Mouse (Mus musculus): ENCODE data around the gene Kcnd1. TPM values are rescaled to one million over a fixed set of nuclear protein-coding genes. Genes with fewer than 3 reads are reported as not detected.

Gene Kcnd1
- polyA plus RNA-seq, 1 experiment from 2014 or later = 3.8 TPM

- Histone ChIP-seq H3K27ac (ENCODE audit: low read length) (no peak overlapping the region), H3K4me3 (ENCODE audit: low read depth, low read length) (no peak overlapping the region), H3K9me3 (replicated peaks; ENCODE audit: control insufficient read depth, low read length, poor library complexity, severe bottlenecking) (no peaks in the 10 kb centered on the region), H3K9ac (ENCODE audit: low read depth, low read length) (no peak overlapping the region), H3K36me3 (ENCODE audit: control insufficient read depth, insufficient read depth, low read length) (peaks cover 3% of the 10 kb centered on the region; the same call in 1 of the 2 replicates), H3K27me3 (ENCODE audit: control insufficient read depth, insufficient read depth, low read depth, low read length) (no peaks in the 10 kb centered on the region), H3K4me2 (ENCODE audit: low read length) (no peak overlapping the region), H3K4me1 (ENCODE audit: control insufficient read depth, insufficient read depth, low read length) (no peaks in the 10 kb centered on the region)
- WGBS = 38% methylated on average over 2 of the region's 2 CpGs
- ATAC-seq = no peak
Measured at GRCm38 (mm10) chrX:7868506-7868905, 46.4 kb downstream of the Kcnd1 start.

GRCm38 (mm10) chrX:7869826-7870225 lies 47.7 kb downstream of the Kcnd1 start:
- WGBS = 27% methylated on average over 3 of the region's 3 CpGs
- ATAC-seq = no peak
- Histone ChIP-seq H3K4me3 (ENCODE audit: low read depth, low read length) (no peak overlapping the region), H3K9me3 (replicated peaks; ENCODE audit: control insufficient read depth, low read length, poor library complexity, severe bottlenecking) (no peaks in the 10 kb centered on the region), H3K4me1 (ENCODE audit: control insufficient read depth, insufficient read depth, low read length) (no peaks in the 10 kb centered on the region), H3K27ac (ENCODE audit: low read length) (no peak overlapping the region), H3K27me3 (ENCODE audit: control insufficient read depth, insufficient read depth, low read depth, low read length) (no peaks in the 10 kb centered on the region), H3K4me2 (ENCODE audit: low read length) (no peak overlapping the region), H3K36me3 (ENCODE audit: control insufficient read depth, insufficient read depth, low read length) (peaks cover 5% of the 10 kb centered on the region), H3K9ac (ENCODE audit: low read depth, low read length) (no peak overlapping the region)

GRCm38 (mm10) chrX:7878007-7878419 lies 55.9 kb downstream of the Kcnd1 start, which contains the start of gene Pim2:
TSS of gene Pim2 (plus strand) at chrX:7878262.
- WGBS = 9% methylated on average over 36 of the region's 38 CpGs

GRCm38 (mm10) chrX:7878495-7878894 lies 56.4 kb downstream of the Kcnd1 start:
- peak overlapping the region; percentile 59 for H3K4me2 ChIP-seq (ENCODE audit: low read length)
- ATAC-seq = peak; percentile 52
- WGBS = 22% methylated on average over 21 of the region's 21 CpGs
- H3K36me3 ChIP-seq (ENCODE audit: control insufficient read depth, insufficient read depth, low read length) = peaks cover 2% of the 10 kb centered on the region; the same call in 1 of the 2 replicates
- no peaks in the 10 kb centered on the region for H3K27me3 ChIP-seq (ENCODE audit: control insufficient read depth, insufficient read depth, low read depth, low read length)
- peak overlapping the region; percentile 52 for H3K4me3 ChIP-seq (ENCODE audit: low read depth, low read length)
- H3K9me3 ChIP-seq (replicated peaks; ENCODE audit: control insufficient read depth, low read length, poor library complexity, severe bottlenecking) = no peaks in the 10 kb centered on the region
- H3K27ac ChIP-seq (ENCODE audit: low read length) = peak overlapping the region; percentile 76
- H3K9ac ChIP-seq (ENCODE audit: low read depth, low read length) = peak overlapping the region; percentile 68
- H3K4me1 ChIP-seq (ENCODE audit: control insufficient read depth, insufficient read depth, low read length) = peaks cover 5% of the 10 kb centered on the region

More at GRCm38 (mm10) chrX:7878007-7878419, 55.9 kb downstream of the Kcnd1 start, which contains the start of gene Pim2:
- H3K27me3 ChIP-seq (ENCODE audit: control insufficient read depth, insufficient read depth, low read depth, low read length) = no peaks in the 10 kb centered on the region
- no peaks in the 10 kb centered on the region for H3K9me3 ChIP-seq (replicated peaks; ENCODE audit: control insufficient read depth, low read length, poor library complexity, severe bottlenecking)
- H3K9ac ChIP-seq (ENCODE audit: low read depth, low read length) = peak within 1 kb of the TSS; percentile 68
- peaks cover 3% of the 10 kb centered on the region; the same call in 1 of the 2 replicates for H3K4me1 ChIP-seq (ENCODE audit: control insufficient read depth, insufficient read depth, low read length)
- peak within 1 kb of the TSS; percentile 52 for H3K4me3 ChIP-seq (ENCODE audit: low read depth, low read length)
- H3K4me2 ChIP-seq (ENCODE audit: low read length) = peak within 1 kb of the TSS; percentile 59
- peaks cover 2% of the 10 kb centered on the region; the same call in 1 of the 2 replicates for H3K36me3 ChIP-seq (ENCODE audit: control insufficient read depth, insufficient read depth, low read length)
- ATAC-seq = peak; percentile 91
- H3K27ac ChIP-seq (ENCODE audit: low read length) = peak within 1 kb of the TSS; percentile 76

GRCm38 (mm10) chrX:7879819-7880218 lies 57.7 kb downstream of the Kcnd1 start:
- Histone ChIP-seq H3K27ac (ENCODE audit: low read length) (peak overlapping the region; percentile 31), H3K27me3 (ENCODE audit: control insufficient read depth, insufficient read depth, low read depth, low read length) (no peaks in the 10 kb centered on the region), H3K9ac (ENCODE audit: low read depth, low read length) (0 out of 2 replicates have a peak overlapping the region, but pooled peaks have one; percentile 68), H3K36me3 (ENCODE audit: control insufficient read depth, insufficient read depth, low read length) (no peaks in the 10 kb centered on the region), H3K9me3 (replicated peaks; ENCODE audit: control insufficient read depth, low read length, poor library complexity, severe bottlenecking) (no peaks in the 10 kb centered on the region), H3K4me1 (ENCODE audit: control insufficient read depth, insufficient read depth, low read length) (peaks cover 6% of the 10 kb centered on the region), H3K4me3 (ENCODE audit: low read depth, low read length) (peak overlapping the region; percentile 52), H3K4me2 (ENCODE audit: low read length) (peak overlapping the region; percentile 59)
- ATAC-seq = peak; percentile 54
- WGBS = 18% methylated on average over 11 of the region's 11 CpGs

GRCm38 (mm10) chrX:7883841-7884567 lies 61.9 kb downstream of the Kcnd1 start, which contains the start of gene Slc35a2:
TSS of gene Slc35a2 (plus strand) at chrX:7884028.
- Histone ChIP-seq H3K4me3 (ENCODE audit: low read depth, low read length) (peak within 1 kb of the TSS; percentile 55), H3K36me3 (ENCODE audit: control insufficient read depth, insufficient read depth, low read length) (no peaks in the 10 kb centered on the region), H3K27ac (ENCODE audit: low read length) (peak within 1 kb of the TSS; percentile 89), H3K4me2 (ENCODE audit: low read length) (peak within 1 kb of the TSS; percentile 71), H3K9ac (ENCODE audit: low read depth, low read length) (peak within 1 kb of the TSS; percentile 60), H3K4me1 (ENCODE audit: control insufficient read depth, insufficient read depth, low read length) (peaks cover 8% of the 10 kb centered on the region), H3K9me3 (replicated peaks; ENCODE audit: control insufficient read depth, low read length, poor library complexity, severe bottlenecking) (no peaks in the 10 kb centered on the region), H3K27me3 (ENCODE audit: control insufficient read depth, insufficient read depth, low read depth, low read length) (no peaks in the 10 kb centered on the region)
- ATAC-seq = peak; percentile 90
- WGBS = 12% methylated on average over 39 of the region's 49 CpGs

MicroRNAs within 50 kb of the gene (microRNA counts, 519-probe panel; counts per million panel counts)
- microRNA mmu-miR-1198 = 2,444 counts per million, percentile 73 among the panel's probes with 10 or more counts

Small RNAs within 50 kb of the gene (microRNA-seq; reads per million reads assigned to microRNA genes)
- gene Mir1198 = 51.6 reads per million, percentile 46 among the genes with 10 or more reads in this experiment

Other genes starting within 250 kb of the Kcnd1 start
- 0.15 TPM in 1 of 2 replicates, not detected in the other for gene Foxp3, start 248.6 kb upstream of the Kcnd1 start, polyA plus RNA-seq (2015; fragmentation: Nextera tagmentation; extraction: Ambion mirVana)
- gene Ppp1r3f, start 248.0 kb upstream of the Kcnd1 start, polyA plus RNA-seq (2015; fragmentation: Nextera tagmentation; extraction: Ambion mirVana) = 7.6 and 7.8 TPM in 2 replicates
- gene Ccdc22, start 216.8 kb upstream of the Kcnd1 start, polyA plus RNA-seq (2015; fragmentation: Nextera tagmentation; extraction: Ambion mirVana) = 29.8 and 30.9 TPM in 2 replicates
- 0.22 and 0.49 TPM in 2 replicates for gene Cacna1f, start 215.2 kb upstream of the Kcnd1 start, polyA plus RNA-seq (2015; fragmentation: Nextera tagmentation; extraction: Ambion mirVana)
- gene Syp, start 183.8 kb upstream of the Kcnd1 start, polyA plus RNA-seq (2015; fragmentation: Nextera tagmentation; extraction: Ambion mirVana) = 197 and 246 TPM in 2 replicates
- gene Prickle3, start 165.0 kb upstream of the Kcnd1 start, polyA plus RNA-seq (2015; fragmentation: Nextera tagmentation; extraction: Ambion mirVana) = 1.5 and 1.9 TPM in 2 replicates
- gene Plp2, start 150.9 kb upstream of the Kcnd1 start, polyA plus RNA-seq (2015; fragmentation: Nextera tagmentation; extraction: Ambion mirVana) = 13.9 and 18.3 TPM in 2 replicates
- 0.10 and 0.13 TPM in 2 replicates for gene Magix, start 141.0 kb upstream of the Kcnd1 start, polyA plus RNA-seq (2015; fragmentation: Nextera tagmentation; extraction: Ambion mirVana)
- gene Gpkow, start 125.2 kb upstream of the Kcnd1 start, polyA plus RNA-seq (2015; fragmentation: Nextera tagmentation; extraction: Ambion mirVana) = 49.0 and 49.9 TPM in 2 replicates
- 29.9 and 30.8 TPM in 2 replicates for gene Wdr45, start 108.0 kb upstream of the Kcnd1 start, polyA plus RNA-seq (2015; fragmentation: Nextera tagmentation; extraction: Ambion mirVana)
- gene Gm45208, start 100.0 kb upstream of the Kcnd1 start, polyA plus RNA-seq (2015; fragmentation: Nextera tagmentation; extraction: Ambion mirVana) = not detected in 2 replicates
- gene Praf2, start 93.8 kb upstream of the Kcnd1 start, polyA plus RNA-seq (2015; fragmentation: Nextera tagmentation; extraction: Ambion mirVana) = 132 and 139 TPM in 2 replicates
- gene Ccdc120, start 71.4 kb upstream of the Kcnd1 start, polyA plus RNA-seq (2015; fragmentation: Nextera tagmentation; extraction: Ambion mirVana) = 71.6 and 76.4 TPM in 2 replicates
- gene Tfe3, start 59.7 kb upstream of the Kcnd1 start, polyA plus RNA-seq (2015; fragmentation: Nextera tagmentation; extraction: Ambion mirVana) = 19.0 and 23.3 TPM in 2 replicates
- gene Gripap1, start 32.5 kb upstream of the Kcnd1 start, polyA plus RNA-seq (2015; fragmentation: Nextera tagmentation; extraction: Ambion mirVana) = 73.1 and 73.9 TPM in 2 replicates
- 41.8 and 42.0 TPM in 2 replicates for gene Otud5, start 19.1 kb downstream of the Kcnd1 start, polyA plus RNA-seq (2015; fragmentation: Nextera tagmentation; extraction: Ambion mirVana)
- gene Pim2, start 56.0 kb downstream of the Kcnd1 start, polyA plus RNA-seq (2015; fragmentation: Nextera tagmentation; extraction: Ambion mirVana) = 23.6 and 27.2 TPM in 2 replicates
- gene Slc35a2, start 61.7 kb downstream of the Kcnd1 start, polyA plus RNA-seq (2015; fragmentation: Nextera tagmentation; extraction: Ambion mirVana) = 44.9 and 45.2 TPM in 2 replicates
- 228 and 250 TPM in 2 replicates for gene Pqbp1, start 77.0 kb downstream of the Kcnd1 start, polyA plus RNA-seq (2015; fragmentation: Nextera tagmentation; extraction: Ambion mirVana)
- gene Timm17b, start 77.1 kb downstream of the Kcnd1 start, polyA plus RNA-seq (2015; fragmentation: Nextera tagmentation; extraction: Ambion mirVana) = 166 and 167 TPM in 2 replicates
- gene Gm10491, start 85.5 kb downstream of the Kcnd1 start, polyA plus RNA-seq (2015; fragmentation: Nextera tagmentation; extraction: Ambion mirVana) = not detected in 2 replicates
- not detected in 2 replicates for gene Gm10490, start 87.3 kb downstream of the Kcnd1 start, polyA plus RNA-seq (2015; fragmentation: Nextera tagmentation; extraction: Ambion mirVana)
- 288 and 302 TPM in 2 replicates for gene Pcsk1n, start 97.5 kb downstream of the Kcnd1 start, polyA plus RNA-seq (2015; fragmentation: Nextera tagmentation; extraction: Ambion mirVana)
- gene Eras, start 106.3 kb downstream of the Kcnd1 start, polyA plus RNA-seq (2015; fragmentation: Nextera tagmentation; extraction: Ambion mirVana) = not detected in 2 replicates
- 75.6 and 77.9 TPM in 2 replicates for gene Hdac6, start 125.6 kb downstream of the Kcnd1 start, polyA plus RNA-seq (2015; fragmentation: Nextera tagmentation; extraction: Ambion mirVana)
- 0.18 and 0.19 TPM in 2 replicates for gene Gata1, start 155.8 kb downstream of the Kcnd1 start, polyA plus RNA-seq (2015; fragmentation: Nextera tagmentation; extraction: Ambion mirVana)
- 0.56 and 0.58 TPM in 2 replicates for gene Glod5, start 196.2 kb downstream of the Kcnd1 start, polyA plus RNA-seq (2015; fragmentation: Nextera tagmentation; extraction: Ambion mirVana)